Mouse (Mus musculus): ENCODE measurements around the gene Rhbdl1. TPM values are rescaled to one million over a fixed set of nuclear protein-coding genes. Genes with fewer than 3 reads are reported as not detected.

Rhbdl1 gene
- 20.7 and 27.5 TPM in 2 replicates for polyA plus RNA-seq (2012; rRNA removed)

DNA sequence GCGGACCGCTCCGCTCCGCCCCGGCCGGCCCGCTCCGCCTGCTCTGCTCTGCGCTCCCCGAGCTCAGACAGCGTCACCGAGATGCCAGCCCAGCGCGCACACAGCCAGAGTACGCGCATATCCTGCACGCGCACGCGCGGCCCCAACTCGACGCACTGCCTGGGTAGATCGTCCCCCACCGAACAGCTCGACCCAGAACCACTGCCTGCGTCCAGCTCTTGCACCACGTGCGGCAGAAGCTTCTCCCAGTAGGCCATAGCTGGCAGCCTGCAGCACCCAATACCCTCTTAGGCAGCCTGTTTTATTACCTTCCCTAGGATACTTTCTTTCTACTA lies at the start of gene Rhbdl1:
TSS of gene Rhbdl1 (minus strand) at position 220 of the 335 bp plus-strand sequence.
- no peak for DNase-seq (ENCODE audit: low spot score)

- no peak for DNase-seq (ENCODE audit: low spot score)
Measured at GRCm38 (mm10) chr17:25886806-25887205, 49.7 kb upstream of the Rhbdl1 start.

- DNase-seq (ENCODE audit: low spot score): no peak
Measured at GRCm38 (mm10) chr17:25885636-25886035, 48.5 kb upstream of the Rhbdl1 start.

- no peak for DNase-seq (ENCODE audit: low spot score)
Measured at GRCm38 (mm10) chr17:25883824-25884223, 46.7 kb upstream of the Rhbdl1 start.

DNA sequence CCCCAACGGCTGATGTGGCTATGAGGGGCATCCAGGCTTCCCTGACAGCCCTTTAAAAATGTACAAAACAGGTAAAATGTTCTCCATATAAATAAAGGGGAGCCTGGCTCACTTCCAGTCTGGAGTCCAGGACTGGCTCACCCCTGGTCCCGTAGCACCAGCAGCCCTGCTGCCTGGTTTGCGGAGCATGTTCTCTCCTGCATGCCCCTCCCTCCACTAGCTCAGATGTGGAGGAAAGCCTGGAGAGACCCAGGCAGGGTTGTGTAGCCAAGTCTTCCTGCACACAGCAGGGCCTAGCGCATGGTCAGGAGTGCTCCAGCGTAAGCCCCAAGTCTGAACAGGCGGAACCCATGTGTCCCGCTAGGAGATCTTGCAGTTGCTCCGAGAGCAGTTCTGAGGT lies 46.2 kb upstream of the Rhbdl1 start:
- DNase-seq (ENCODE audit: low spot score): no peak

DNA sequence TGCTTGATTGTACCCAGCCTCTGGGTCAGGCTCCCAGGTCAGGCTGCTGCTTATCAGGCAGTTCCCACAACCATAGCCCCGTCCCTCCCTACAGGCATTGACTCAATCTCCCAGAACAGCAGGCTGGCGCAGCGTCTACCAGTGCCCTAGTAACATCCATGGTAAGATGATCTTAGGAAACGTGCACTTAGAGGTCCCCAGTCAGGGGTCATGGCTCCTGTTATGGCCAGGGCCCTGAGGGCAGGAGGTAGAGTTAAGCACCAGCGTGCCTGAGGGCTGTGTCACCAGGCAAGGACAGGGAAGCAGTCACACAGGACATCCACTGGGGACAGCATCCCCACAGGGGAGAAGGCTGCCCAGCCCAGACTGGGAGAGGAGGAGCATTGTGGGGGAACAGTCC lies 45.2 kb upstream of the Rhbdl1 start:
- DNase-seq (ENCODE audit: low spot score): no peak

DNA sequence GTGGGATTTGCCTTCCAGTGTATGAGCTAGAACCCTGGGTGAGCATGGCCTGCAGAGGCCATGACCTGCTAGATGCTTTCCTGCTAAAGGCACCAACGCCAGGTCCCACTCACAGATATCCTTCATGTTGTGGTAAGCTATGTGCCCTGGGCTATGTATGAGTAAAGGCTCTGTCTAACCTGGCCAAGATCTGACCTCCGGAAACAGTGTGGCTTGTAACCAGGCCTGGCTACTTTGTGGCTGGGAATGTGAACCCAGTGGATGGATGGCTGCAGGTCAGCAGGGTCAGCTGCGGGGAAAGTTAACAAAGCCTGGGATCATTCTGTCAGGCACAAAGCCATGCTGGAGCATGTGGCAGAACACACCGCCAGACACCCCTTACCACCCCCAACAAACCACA lies 44.6 kb upstream of the Rhbdl1 start:
- no peak for DNase-seq (ENCODE audit: low spot score)

- no peak for DNase-seq (ENCODE audit: low spot score)
Measured at GRCm38 (mm10) chr17:25880913-25881641, 44.0 kb upstream of the Rhbdl1 start.

DNA sequence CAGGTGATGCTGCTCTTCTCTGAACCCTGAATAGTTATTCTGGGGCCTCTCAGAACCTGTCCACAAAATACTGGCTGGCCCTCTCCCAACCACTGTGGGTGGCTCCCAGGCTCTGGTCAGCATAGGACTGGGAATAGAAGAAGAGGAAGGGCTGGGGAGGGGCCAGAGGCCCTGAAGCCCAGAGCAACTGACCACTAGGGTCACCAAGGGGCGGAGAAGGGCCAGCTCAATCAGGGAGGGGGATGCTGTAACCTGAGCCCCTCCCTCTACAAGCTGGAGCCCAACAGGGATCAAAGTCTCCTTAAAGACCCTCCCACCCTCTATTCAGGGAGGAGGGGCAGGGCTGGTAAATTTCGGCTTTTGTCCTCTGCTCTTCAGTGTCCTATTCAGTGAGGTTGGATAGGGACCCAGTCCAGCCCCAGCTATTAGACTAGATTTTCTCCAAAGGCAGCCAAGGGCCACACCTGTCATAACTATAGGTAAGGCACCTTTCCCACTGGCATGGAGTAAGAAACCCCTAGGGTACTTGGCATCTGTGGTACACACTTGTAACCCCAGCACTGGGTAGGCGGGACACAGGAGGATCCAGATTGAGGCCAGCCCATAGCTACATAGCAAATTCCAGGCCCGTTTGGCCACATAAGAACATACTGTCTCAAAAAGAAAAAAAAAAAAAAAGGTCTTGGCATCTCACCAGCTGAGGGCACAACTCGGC lies 43.3 kb upstream of the Rhbdl1 start, which contains the start of gene Wfikkn1:
TSS of gene Wfikkn1 (minus strand) at position 663 of the 715 bp plus-strand sequence.
- DNase-seq (ENCODE audit: low spot score): no peak

GRCm38 (mm10) chr17:25879750-25880149 lies 42.7 kb upstream of the Rhbdl1 start:
- no peak for DNase-seq (ENCODE audit: low spot score)

DNA sequence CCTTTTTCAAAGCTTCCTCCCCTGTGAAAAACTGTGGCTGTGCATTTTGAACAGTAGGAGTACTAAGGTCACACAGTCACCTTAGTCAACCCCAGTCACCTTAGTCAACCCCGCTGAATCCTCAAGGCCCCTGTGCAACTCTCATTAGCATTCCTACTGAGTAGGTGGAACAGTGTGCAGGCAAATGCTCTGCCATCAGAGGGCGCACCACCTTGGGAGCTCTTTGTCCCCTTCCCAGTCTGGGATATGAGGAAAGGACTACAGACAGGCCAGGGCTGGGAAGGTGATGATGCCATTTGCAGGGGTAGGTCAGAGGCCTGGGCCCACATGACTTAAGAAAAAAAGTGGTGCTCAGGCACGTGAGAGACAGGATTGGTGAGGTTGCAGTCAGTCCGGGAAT lies 42.2 kb upstream of the Rhbdl1 start:
- DNase-seq (ENCODE audit: low spot score): no peak

DNA sequence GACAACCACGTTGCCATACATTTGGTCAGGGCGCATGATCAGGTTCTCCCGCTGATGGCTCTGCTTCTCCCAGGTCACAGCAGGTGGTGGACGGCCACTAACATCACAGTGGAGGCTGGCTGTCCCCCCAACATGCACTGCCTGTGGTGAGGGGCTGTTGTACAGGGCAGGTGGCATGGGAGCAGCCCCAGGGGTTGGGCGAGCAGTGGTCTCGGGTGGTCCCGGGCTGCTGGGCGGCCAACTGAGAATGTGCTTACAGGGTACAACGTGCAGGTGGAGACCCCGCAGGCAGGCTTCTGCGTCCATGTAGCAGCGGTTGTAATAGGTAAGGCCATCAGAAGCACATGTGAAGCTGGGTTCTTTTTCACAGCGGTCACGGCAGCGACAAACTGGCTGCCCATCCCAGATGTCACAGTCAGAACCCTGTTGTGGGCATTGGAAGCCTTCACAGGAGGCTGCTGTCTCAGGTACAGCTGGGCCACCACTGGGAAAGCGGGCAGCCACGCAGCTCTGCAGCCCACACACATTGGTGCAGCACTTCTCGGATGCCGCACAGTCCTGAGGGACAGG lies 41.6 kb upstream of the Rhbdl1 start:
- DNase-seq (ENCODE audit: low spot score): no peak

DNA sequence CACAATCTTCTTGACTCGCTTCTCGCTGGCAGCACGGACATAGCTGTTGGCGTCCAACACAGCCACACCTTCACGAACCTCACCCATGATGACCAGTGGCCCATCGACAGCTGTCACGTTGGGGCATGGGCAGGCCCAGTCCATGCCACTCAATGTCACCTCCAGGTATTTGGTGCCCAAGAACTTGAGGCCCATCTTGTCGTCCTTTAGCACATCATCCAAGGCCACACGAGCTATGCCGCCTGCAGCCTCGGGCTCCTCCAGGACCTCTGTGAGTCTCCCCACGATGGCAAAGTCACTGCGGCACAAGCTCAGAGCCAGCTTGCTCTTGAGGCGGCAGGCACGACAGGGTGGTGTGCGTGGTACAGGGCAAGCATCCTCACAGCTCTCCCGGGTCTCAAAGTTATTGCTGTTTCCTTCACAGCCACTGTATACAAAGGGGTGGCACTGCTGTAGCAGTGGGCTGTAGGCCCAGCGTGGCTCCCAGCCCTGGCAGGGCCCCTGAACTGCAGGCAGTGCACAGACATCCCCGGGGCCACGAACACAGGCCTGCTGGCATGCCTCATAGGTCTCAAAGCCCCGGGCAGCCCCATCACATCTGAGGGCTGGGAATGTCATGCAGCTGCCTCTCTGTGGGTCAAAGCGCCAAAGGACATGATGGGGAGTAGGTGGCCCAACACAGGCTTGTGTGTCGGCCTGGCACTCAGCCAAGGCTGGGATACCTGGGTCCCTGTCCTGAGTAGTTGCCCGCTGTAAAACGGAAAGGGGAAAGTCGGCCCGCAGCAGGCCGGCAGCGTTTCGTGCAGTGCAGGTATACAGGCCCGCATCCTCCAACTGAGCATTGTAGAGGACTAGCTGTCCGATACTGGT lies 40.9 kb upstream of the Rhbdl1 start:
- DNase-seq (ENCODE audit: low spot score): no peak

DNA sequence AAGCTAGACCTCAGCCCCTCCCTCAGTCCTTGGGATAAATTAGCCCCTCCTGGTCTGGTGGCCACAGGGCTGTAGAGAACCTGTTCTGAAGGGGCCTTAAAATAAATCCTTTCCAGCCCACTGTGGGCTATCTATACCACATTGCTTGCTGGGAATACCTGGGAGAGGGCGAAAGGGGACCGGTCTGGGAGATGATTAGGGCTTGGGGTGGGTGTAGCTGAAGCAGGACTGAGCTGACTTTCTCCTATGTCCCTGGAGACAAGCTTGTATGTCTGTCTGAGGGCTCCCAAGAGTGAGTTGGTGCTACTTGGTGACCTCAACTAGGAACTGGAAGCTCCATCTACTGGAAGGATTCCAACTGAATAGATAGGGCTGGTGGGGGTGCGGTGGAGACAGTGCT lies 39.9 kb upstream of the Rhbdl1 start:
- DNase-seq (ENCODE audit: low spot score): no peak

DNA sequence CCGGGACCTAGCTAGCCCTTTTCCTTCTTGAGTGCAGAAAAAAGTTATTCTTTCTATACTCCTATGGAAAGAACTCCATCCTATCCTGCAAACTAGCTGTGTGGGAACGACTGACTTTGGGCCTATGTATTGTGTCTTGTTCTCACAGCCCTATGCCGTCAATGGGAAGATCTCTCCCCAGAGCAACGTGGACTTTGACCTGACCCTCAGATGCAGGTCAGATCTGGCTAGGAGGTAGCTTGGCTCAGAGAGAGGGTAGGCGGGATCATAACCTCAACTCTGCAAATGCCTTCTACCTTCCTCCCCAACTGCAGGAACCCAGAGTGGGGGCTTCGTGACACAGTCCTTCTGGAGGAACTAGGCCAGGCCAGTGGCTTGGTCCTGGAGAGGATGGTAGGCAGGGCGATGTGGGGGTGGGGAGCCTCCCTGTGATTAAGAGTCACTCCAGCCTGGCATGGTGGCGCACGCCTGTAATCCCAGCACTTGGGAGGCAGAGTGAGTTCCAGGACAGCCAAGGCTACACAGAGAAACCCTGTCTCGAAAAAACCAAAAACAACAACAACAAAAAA lies 39.3 kb upstream of the Rhbdl1 start:
- DNase-seq (ENCODE audit: low spot score): no peak

DNA sequence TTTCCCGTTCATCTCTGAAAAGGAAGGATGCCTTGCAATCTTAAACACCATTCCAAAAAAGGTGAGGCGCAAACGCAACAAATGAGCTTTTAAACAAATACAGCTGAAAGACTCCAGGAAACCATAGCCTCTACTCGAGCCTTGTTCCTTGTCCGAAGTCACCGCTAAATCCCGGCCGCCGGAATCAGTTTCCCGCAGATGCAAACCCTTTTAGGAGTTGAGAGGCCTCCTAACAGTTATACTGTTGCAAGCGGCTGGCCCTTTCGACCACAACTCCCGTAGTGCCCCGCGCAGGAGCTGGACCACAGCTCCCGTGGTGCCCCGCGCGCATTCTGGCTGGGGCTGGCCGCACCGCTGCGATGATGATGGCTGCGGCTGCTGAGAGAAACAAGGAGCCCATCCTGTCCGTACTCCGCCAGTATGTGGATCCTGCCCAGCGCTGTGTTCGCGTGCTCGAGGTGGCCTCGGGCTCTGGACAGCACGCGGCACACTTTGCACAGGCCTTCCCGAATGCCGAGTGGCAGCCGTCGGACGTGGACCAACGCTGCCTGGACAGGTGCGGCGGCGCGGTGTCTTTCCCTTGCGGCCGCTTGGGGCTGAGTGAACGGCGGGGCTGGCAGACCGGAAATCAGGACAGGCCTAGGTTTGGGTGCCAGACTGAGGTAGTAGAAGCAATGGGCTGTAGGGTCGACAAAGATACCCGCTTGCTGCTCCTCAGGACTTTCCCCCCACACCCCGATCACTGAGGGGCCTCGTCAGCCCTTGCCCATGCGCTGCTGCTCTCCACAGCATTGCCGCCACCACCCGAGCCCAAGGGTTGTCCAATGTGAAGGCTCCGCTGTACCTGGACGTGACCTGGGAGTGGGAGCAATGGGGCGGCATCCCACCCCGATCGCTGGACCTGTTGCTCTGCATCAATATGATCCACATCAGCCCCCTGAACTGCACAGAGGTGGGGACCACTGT lies 38.4 kb upstream of the Rhbdl1 start:
- DNase-seq (ENCODE audit: low spot score): peak; percentile 83

DNA sequence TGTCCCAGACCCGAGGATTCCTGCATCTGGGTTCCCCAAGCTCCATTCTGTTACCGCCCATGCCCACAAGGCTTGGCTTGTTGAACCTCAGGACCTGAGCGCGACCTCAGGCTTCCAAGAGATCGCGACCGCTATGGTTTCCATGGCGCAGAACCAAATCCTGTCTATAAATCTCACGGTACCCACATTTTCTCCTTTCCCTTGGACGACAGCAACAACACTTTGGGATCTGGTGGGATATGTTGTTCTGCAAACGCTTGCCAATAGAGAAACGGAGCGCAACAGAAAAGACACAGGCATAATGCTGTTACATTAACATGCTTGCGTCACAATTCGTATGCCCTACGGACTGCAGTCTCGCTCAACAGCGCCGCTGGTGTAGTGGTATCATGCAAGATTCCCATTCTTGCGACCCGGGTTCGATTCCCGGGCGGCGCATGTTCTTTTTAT lies 37.7 kb upstream of the Rhbdl1 start, which contains the start of gene Mettl26:
TSS of gene Mettl26 (plus strand) at position 354 of the 450 bp plus-strand sequence.
- peak; percentile 96 for DNase-seq (ENCODE audit: low spot score)

- no peak for DNase-seq (ENCODE audit: low spot score)
Measured at GRCm38 (mm10) chr17:25874148-25874720, 37.1 kb upstream of the Rhbdl1 start.

GRCm38 (mm10) chr17:25873405-25874147 lies 36.5 kb upstream of the Rhbdl1 start:
- no peak for DNase-seq (ENCODE audit: low spot score)

Data from urinary bladder, adult 2 months (tissue).